Mouse (Mus musculus) intestine, postnatal 0 days (tissue): Measurements from ENCODE around the gene Olfr119. TPM values are rescaled to one million over a fixed set of nuclear protein-coding genes. Genes with fewer than 3 reads are reported as not detected.
"Not testable (repeated sequence)": the region's sequence is repeated elsewhere in the genome, so short reads cannot be mapped to it uniquely, and the experiment has no call there.

Experiments
- ATAC-seq: fragments of 200-750 bp; cut with Nextera tagmentation; 2 replicates; pipeline ENCODE4 v1.8.0; 2017; ENCODE audit warnings: mild to moderate bottlenecking, moderate TSS enrichment, moderate library complexity
- H3K27ac ChIP-seq: fragments of 300-500 bp; sonication (generic); 2 replicates; pipeline ENCODE4 v1.5.1; 2014; ENCODE audit warnings: mild to moderate bottlenecking, low read depth, low read length, moderate library complexity
- H3K27me3 ChIP-seq: fragments of 300-500 bp; sonication (generic); replicated peaks from 2 replicates; pipeline ENCODE4 v1.6.1; 2014; ENCODE audit warnings: low read length, mixed read lengths; ENCODE audit not compliant: control insufficient read depth, insufficient read depth
- H3K36me3 ChIP-seq: fragments of 300-500 bp; sonication (generic); 2 replicates; pipeline ENCODE4 v1.6.1; 2014; ENCODE audit warnings: mild to moderate bottlenecking, moderate library complexity; ENCODE audit not compliant: control insufficient read depth, insufficient read depth
- H3K4me1 ChIP-seq: fragments of 300-500 bp; sonication (generic); replicated peaks from 2 replicates; pipeline ENCODE4 v1.6.1; 2014; ENCODE audit warnings: antibody characterized with exemption, low read length, mixed read lengths; ENCODE audit not compliant: control insufficient read depth, insufficient read depth
- H3K4me2 ChIP-seq: fragments of 300-500 bp; sonication (generic); replicated peaks from 2 replicates; pipeline ENCODE4 v1.6.1; 2014; ENCODE audit warnings: low read depth, mild to moderate bottlenecking, moderate library complexity
- H3K4me3 ChIP-seq: fragments of 300-500 bp; sonication (generic); 2 replicates; pipeline ENCODE4 v1.5.1; 2014; ENCODE audit warnings: low read depth, low read length
- H3K9ac ChIP-seq: fragments of 300-500 bp; sonication (generic); 2 replicates; pipeline ENCODE4 v1.6.1; 2014; ENCODE audit warnings: mild to moderate bottlenecking, low read depth, low read length
- H3K9me3 ChIP-seq: fragments of 300-500 bp; sonication (generic); 2 replicates; pipeline ENCODE4 v1.6.1; 2016; ENCODE audit warnings: mixed run types; ENCODE audit not compliant: control insufficient read depth
- CTCF ChIP-seq: sonication (generic); IDR thresholded peaks from 2 replicates; pipeline ENCODE4 v1.5.1; 2016; ENCODE audit warnings: low read depth, mild to moderate bottlenecking, control low read depth, antibody characterized with exemption, moderate library complexity
- WGBS: fragments of 180-500 bp; shearing (Covaris S2); extraction: QIAGEN DNeasy Blood & Tissue Kit; methylation state at CpG from one replicate; pipeline ENCODE4 v1.1.7; 2014; 5-methylcytosine and 5-hydroxymethylcytosine counted together
- polyA plus RNA-seq: library from polyadenylated mRNA; unstranded; fragments of >200 nt; fragmentation: Nextera tagmentation; extraction: Ambion mirVana; gene quantifications from 2 replicates; pipeline ENCODE4 v1.2.1, GENCODE M21; 2015

Gene Olfr119
- not detected in 2 replicates for polyA plus RNA-seq

- not testable (repeated sequence) for H3K4me2 ChIP-seq, H3K4me1 ChIP-seq, ATAC-seq, H3K9ac ChIP-seq, H3K9me3 ChIP-seq, H3K36me3 ChIP-seq, H3K27ac ChIP-seq, H3K4me3 ChIP-seq, H3K27me3 ChIP-seq
- 58% methylated on average over 1 of the region's 1 CpGs for WGBS
Measured at GRCm38 (mm10) chr17:37696264-37696663, at the start of gene Olfr119. Gene Olfr119, plus strand, starts transcription at chr17:37696564.

DNA sequence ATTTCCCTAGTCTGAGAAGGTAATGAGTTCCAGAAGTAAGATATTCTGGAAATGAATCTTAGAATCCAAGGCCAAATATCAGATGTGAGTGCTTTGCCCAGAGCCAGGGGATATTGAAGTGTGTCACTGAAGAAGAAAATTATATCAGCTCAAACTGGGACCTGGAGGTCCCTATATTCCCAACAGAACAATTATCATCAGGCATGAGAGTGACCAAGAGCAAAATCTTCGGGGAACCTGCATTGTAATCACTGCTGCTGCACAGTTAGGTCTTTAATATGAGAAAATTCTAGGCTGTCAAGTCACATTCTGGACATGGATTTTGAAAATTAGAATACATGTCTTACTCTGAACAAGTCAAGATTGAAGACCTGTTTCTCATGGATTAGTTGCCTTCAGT is 32.7 kb upstream of the Olfr119 start, which contains the start of gene Olfr117:
TSS of gene Olfr117 (minus strand) at position 101 of the 400 bp plus-strand sequence.
- no peak within 1 kb of the TSS for H3K27ac ChIP-seq
- no peaks in the 10 kb centered on the region for H3K27me3 ChIP-seq
- no peak within 1 kb of the TSS for H3K9ac ChIP-seq
- no peak for ATAC-seq
- no peak within 1 kb of the TSS for H3K4me3 ChIP-seq
- H3K36me3 ChIP-seq = no peaks in the 10 kb centered on the region
- no peaks in the 10 kb centered on the region for H3K9me3 ChIP-seq
- WGBS = 81% methylated on average over 1 of the region's 1 CpGs
- no peaks in the 10 kb centered on the region for H3K4me1 ChIP-seq
- TF ChIP-seq CTCF = no peak
- no peak within 1 kb of the TSS for H3K4me2 ChIP-seq

DNA sequence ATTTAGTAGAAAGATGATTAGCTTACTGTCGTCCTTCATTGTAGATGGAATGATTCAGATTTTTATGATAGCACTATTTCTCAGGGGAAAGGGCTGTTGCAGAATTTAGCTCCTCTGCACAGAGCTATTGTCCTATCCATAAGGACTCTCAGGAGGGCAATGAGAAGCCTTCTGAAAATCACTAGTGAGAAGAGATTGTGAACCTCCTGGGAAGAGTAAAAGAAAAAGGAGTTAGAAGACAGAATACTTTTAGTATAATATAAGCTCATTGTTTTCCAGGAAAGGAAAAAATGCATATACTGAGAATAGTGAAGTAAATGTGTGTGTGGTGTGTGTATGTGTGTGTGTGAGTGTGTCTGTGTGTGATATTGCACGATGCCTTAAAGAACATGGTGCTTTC is 29.7 kb upstream of the Olfr119 start, which contains the start of gene Olfr118:
TSS of gene Olfr118 (plus strand) at position 301 of the 400 bp plus-strand sequence.
- H3K9me3 ChIP-seq = no peaks in the 10 kb centered on the region
- no peaks in the 10 kb centered on the region for H3K27me3 ChIP-seq
- no peak within 1 kb of the TSS for H3K27ac ChIP-seq
- 65% methylated on average over 2 of the region's 2 CpGs for WGBS
- H3K4me2 ChIP-seq = no peak within 1 kb of the TSS
- no peak for TF ChIP-seq CTCF
- ATAC-seq = no peak
- no peaks in the 10 kb centered on the region for H3K36me3 ChIP-seq
- H3K4me3 ChIP-seq = no peak within 1 kb of the TSS
- H3K4me1 ChIP-seq = no peaks in the 10 kb centered on the region
- H3K9ac ChIP-seq = no peak within 1 kb of the TSS

DNA sequence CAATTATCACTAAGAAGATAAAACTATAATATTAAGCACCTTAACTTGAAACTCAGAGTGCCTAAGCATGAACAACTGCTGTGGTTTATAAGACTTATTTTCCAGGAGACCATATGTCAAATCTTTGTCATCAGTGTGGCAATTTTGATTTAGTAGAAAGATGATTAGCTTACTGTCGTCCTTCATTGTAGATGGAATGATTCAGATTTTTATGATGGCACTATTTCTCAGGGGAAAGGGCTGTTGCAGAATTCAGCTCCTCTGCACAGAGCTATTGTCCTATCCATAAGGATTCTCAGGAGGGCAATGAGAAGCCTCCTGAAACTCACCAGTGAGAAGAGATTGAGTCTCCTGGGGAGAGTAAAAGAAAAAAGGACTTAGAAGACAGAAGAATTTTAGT is 25.1 kb downstream of the Olfr119 start, which contains the start of gene Olfr120:
TSS of gene Olfr120 (plus strand) at position 301 of the 400 bp plus-strand sequence.
- H3K9me3 ChIP-seq = no peaks in the 10 kb centered on the region
- H3K27me3 ChIP-seq = no peaks in the 10 kb centered on the region
- no peak for TF ChIP-seq CTCF
- no peaks in the 10 kb centered on the region for H3K36me3 ChIP-seq
- no peaks in the 10 kb centered on the region for H3K4me1 ChIP-seq
- WGBS = 77% methylated on average over 1 of the region's 1 CpGs
- no peak within 1 kb of the TSS for H3K4me3 ChIP-seq
- H3K9ac ChIP-seq = no peak within 1 kb of the TSS
- H3K4me2 ChIP-seq = no peak within 1 kb of the TSS
- no peak for ATAC-seq
- H3K27ac ChIP-seq = no peak within 1 kb of the TSS

GRCm38 (mm10) chr17:37738070-37738469 is 41.7 kb downstream of the Olfr119 start:
- 54% methylated on average over 7 of the region's 7 CpGs for WGBS
- H3K9me3 ChIP-seq = no peaks in the 10 kb centered on the region
- no peaks in the 10 kb centered on the region for H3K27me3 ChIP-seq
- H3K4me1 ChIP-seq = no peaks in the 10 kb centered on the region
- H3K4me3 ChIP-seq = no peak overlapping the region
- no peak overlapping the region for H3K9ac ChIP-seq
- peak; percentile 57 for TF ChIP-seq CTCF
- H3K4me2 ChIP-seq = no peak overlapping the region
- no peak for ATAC-seq
- H3K36me3 ChIP-seq = no peaks in the 10 kb centered on the region
- H3K27ac ChIP-seq = no peak overlapping the region

Other genes starting within 250 kb of the Olfr119 start
- gene Olfr109, start 237.6 kb upstream of the Olfr119 start, polyA plus RNA-seq = not detected in 2 replicates
- 0.12 and 0.18 TPM in 2 replicates for gene H2-M2, start 213.0 kb upstream of the Olfr119 start, polyA plus RNA-seq
- gene Olfr110, start 204.1 kb upstream of the Olfr119 start, polyA plus RNA-seq = not detected in 2 replicates
- not detected in 2 replicates for gene Olfr111, start 188.5 kb upstream of the Olfr119 start, polyA plus RNA-seq
- gene Olfr112, start 127.1 kb upstream of the Olfr119 start, polyA plus RNA-seq = not detected in 2 replicates
- gene Olfr113, start 118.9 kb upstream of the Olfr119 start, polyA plus RNA-seq = not detected in 2 replicates
- not detected in 2 replicates for gene Olfr114, start 103.8 kb upstream of the Olfr119 start, polyA plus RNA-seq
- not detected in 2 replicates for gene Olfr115, start 69.5 kb upstream of the Olfr119 start, polyA plus RNA-seq
- not detected in 2 replicates for gene Olfr116, start 69.4 kb upstream of the Olfr119 start, polyA plus RNA-seq
- not detected in 2 replicates for gene Olfr117, start 32.8 kb upstream of the Olfr119 start, polyA plus RNA-seq
- gene Olfr118, start 29.6 kb upstream of the Olfr119 start, polyA plus RNA-seq = not detected in 2 replicates
- gene Olfr120, start 25.2 kb downstream of the Olfr119 start, polyA plus RNA-seq = not detected in 2 replicates
- not detected in 2 replicates for gene Olfr121, start 52.3 kb downstream of the Olfr119 start, polyA plus RNA-seq
- gene Olfr122, start 72.0 kb downstream of the Olfr119 start, polyA plus RNA-seq = not detected in 2 replicates
- not detected in 2 replicates for gene Olfr123, start 97.0 kb downstream of the Olfr119 start, polyA plus RNA-seq
- gene Olfr124, start 103.3 kb downstream of the Olfr119 start, polyA plus RNA-seq = not detected in 2 replicates
- gene Olfr125, start 136.4 kb downstream of the Olfr119 start, polyA plus RNA-seq = not detected in 2 replicates
- gene Olfr126, start 150.9 kb downstream of the Olfr119 start, polyA plus RNA-seq = not detected in 2 replicates
- gene Olfr127, start 203.9 kb downstream of the Olfr119 start, polyA plus RNA-seq = not detected in 2 replicates
- gene Olfr128, start 224.0 kb downstream of the Olfr119 start, polyA plus RNA-seq = not detected in 2 replicates